Mouse (Mus musculus) midbrain, embryonic 12.5 days (tissue): Measurements from ENCODE around the gene Spock1. TPM values are rescaled to one million over a fixed set of nuclear protein-coding genes. Genes with fewer than 3 reads are reported as not detected.

ENCODE experiments used
- ATAC-seq: fragments of 200-750 bp; cut with Nextera tagmentation; 2 replicates; pipeline ENCODE4 v1.8.0; 2017; ENCODE audit warnings: low read depth, moderate TSS enrichment, moderate library complexity; ENCODE audit not compliant: low FRiP score
- H3K27ac ChIP-seq: fragments of 300-500 bp; sonication (generic); replicated peaks from 2 replicates; pipeline ENCODE4 v1.5.1; 2016; ENCODE audit warnings: mild to moderate bottlenecking
- H3K27me3 ChIP-seq: fragments of 300-500 bp; sonication (generic); 2 replicates; pipeline ENCODE4 v1.6.1; 2016; ENCODE audit warnings: mild to moderate bottlenecking
- H3K36me3 ChIP-seq: fragments of 300-500 bp; sonication (generic); 2 replicates; pipeline ENCODE4 v1.6.1; 2016
- H3K4me1 ChIP-seq: fragments of 300-500 bp; sonication (generic); 2 replicates; pipeline ENCODE4 v1.6.1; 2016
- H3K4me2 ChIP-seq: fragments of 300-500 bp; sonication (generic); replicated peaks from 2 replicates; pipeline ENCODE4 v1.6.1; 2016; ENCODE audit warnings: mild to moderate bottlenecking, moderate library complexity
- H3K4me3 ChIP-seq: fragments of 300-500 bp; sonication (generic); 2 replicates; pipeline ENCODE4 v1.5.1; 2016; ENCODE audit warnings: mild to moderate bottlenecking
- H3K9ac ChIP-seq: fragments of 300-500 bp; sonication (generic); replicated peaks from 2 replicates; pipeline ENCODE4 v1.6.1; 2016; ENCODE audit warnings: mild to moderate bottlenecking, moderate library complexity
- H3K9me3 ChIP-seq: fragments of 300-500 bp; sonication (generic); 2 replicates; pipeline ENCODE4 v1.6.1; 2016; ENCODE audit warnings: mild to moderate bottlenecking
- whole genome bisulfite sequencing: fragments of 180-500 bp; shearing (Covaris S2); methylation state at CpG from one replicate; pipeline ENCODE4 v1.1.7; 2016; 5-methylcytosine and 5-hydroxymethylcytosine counted together
- polyA plus RNA-seq: library from polyadenylated mRNA; unstranded; fragments of >200 nt; fragmentation: Nextera tagmentation; extraction: Ambion mirVana; gene quantifications from 2 replicates; pipeline ENCODE4 v1.2.1, GENCODE M21; 2016

The Spock1 gene
- polyA plus RNA-seq, 1 experiment from 2014 or later = 22.4 TPM

DNA sequence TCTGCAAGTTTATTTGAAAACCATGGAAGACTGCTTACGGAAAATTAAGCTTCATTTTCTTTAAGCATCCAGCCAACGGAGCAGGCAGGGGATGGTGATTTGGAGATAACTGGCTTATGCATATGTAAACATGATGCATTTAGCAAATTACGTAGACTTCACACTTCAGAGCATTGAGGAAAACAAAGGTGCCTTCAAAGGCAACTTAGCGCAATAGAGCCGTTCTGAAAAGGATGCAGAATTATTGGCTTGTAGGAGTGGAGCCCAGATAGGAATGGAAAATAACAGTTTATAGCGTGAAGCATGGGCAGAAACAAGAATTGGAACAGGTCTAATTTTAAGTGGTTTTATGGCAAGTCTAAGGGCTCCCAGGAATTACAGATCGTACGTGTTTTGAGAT is 448.2 kb downstream of the Spock1 start:
- no peaks in the 10 kb centered on the region for H3K27me3 ChIP-seq
- ATAC-seq = no peak
- H3K9me3 ChIP-seq = peaks cover 5% of the 10 kb centered on the region; the same call in 1 of the 2 replicates
- 79% methylated on average over 8 of the region's 8 CpGs for WGBS
- no peaks in the 10 kb centered on the region for H3K4me1 ChIP-seq
- no peak overlapping the region for H3K9ac ChIP-seq
- no peak overlapping the region for H3K4me2 ChIP-seq
- H3K4me3 ChIP-seq = no peak overlapping the region
- no peak overlapping the region for H3K27ac ChIP-seq
- no peaks in the 10 kb centered on the region for H3K36me3 ChIP-seq

DNA sequence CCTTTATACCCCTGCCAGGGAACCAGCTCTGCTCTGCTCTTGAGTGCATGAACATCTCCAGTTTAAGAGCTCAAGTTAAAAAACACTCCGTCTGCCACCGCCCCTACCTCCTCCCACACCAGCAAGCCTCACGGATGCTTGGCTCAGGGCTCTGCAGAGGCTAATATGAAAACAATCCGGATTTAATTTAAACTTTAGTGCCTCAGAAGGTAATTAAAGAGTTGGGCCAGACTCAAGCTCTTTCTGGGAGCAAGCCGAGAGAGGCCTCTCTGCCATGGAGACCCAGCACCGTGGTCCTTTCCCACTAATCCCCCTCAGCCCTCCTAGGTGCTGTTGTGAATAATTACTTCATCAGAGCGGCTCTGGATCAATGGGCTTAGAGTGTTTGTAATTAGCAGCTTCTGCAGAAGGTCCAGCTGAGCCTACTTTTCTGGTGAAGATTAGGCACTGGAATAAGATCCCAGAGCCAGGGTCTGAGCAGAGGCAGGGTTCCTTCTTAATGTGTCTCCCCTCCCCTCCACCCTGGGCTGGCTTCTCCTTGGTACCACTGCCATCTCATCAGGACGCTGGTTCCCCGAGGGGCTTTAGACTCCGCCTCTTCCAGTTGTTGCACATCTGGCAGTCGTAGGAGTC is 457.8 kb downstream of the Spock1 start:
- ATAC-seq = peak; percentile 78
- Histone ChIP-seq H3K36me3 (no peaks in the 10 kb centered on the region), H3K4me2 (no peak overlapping the region), H3K9me3 (no peaks in the 10 kb centered on the region), H3K27me3 (peaks cover 11% of the 10 kb centered on the region; the same call in 1 of the 2 replicates), H3K4me1 (peaks cover 28% of the 10 kb centered on the region), H3K9ac (no peak overlapping the region), H3K27ac (peak overlapping the region; percentile 64), H3K4me3 (no peak overlapping the region)
- WGBS = 13% methylated on average over 11 of the region's 11 CpGs

DNA sequence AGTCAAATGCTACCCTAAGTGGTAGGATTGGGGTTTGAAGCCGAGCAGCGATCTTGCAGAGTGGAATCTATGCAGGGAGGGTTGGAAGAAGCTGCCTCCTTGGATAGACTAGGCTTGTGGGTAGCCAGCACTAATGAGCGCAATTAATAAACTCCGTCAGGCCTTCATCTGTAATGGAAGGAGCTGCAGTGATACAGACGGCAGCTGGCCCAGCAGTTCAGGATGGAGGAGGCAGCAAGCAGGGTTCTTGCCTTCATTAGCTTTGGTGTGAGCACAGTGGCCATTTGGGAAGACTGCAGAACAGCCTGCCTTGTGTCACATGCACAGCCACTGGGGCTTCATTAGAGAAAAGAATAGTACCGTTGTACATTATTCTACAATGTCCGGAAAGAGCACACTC is 459.2 kb downstream of the Spock1 start:
- Histone ChIP-seq H3K4me2 (no peak overlapping the region), H3K9me3 (no peaks in the 10 kb centered on the region), H3K4me3 (no peak overlapping the region), H3K27ac (peak overlapping the region; percentile 64), H3K4me1 (peaks cover 28% of the 10 kb centered on the region), H3K27me3 (peaks cover 11% of the 10 kb centered on the region; the same call in 1 of the 2 replicates), H3K36me3 (no peaks in the 10 kb centered on the region), H3K9ac (no peak overlapping the region)
- no peak for ATAC-seq
- WGBS = 79% methylated on average over 7 of the region's 7 CpGs

DNA sequence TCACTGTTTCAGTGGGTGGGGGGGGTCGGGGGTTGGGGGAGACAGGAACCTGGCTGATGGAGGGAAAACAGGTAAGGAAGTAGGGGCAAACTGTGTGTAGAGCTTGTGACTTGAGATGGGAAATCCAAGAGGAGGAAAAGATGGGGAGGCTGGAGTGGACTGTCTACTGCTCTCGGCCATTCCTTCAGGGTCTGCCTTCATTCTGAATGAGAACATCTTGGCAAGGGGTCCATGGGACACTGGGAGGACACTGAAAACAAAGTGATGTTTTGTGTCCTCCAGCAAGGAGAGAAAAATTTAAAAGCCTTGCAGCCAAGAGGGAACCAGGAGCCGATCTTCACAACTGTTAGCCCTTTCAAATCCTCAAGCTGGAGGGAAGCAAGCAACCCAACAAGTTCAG is 463.2 kb downstream of the Spock1 start:
- Histone ChIP-seq H3K4me2 (no peak overlapping the region), H3K4me1 (peaks cover 13% of the 10 kb centered on the region), H3K27ac (no peak overlapping the region), H3K36me3 (no peaks in the 10 kb centered on the region), H3K27me3 (0 out of 2 replicates have a peak, but pooled peaks cover 4% of the 10 kb centered on the region), H3K4me3 (no peak overlapping the region), H3K9me3 (no peaks in the 10 kb centered on the region), H3K9ac (no peak overlapping the region)
- no peak for ATAC-seq
- WGBS = 76% methylated on average over 3 of the region's 3 CpGs

DNA sequence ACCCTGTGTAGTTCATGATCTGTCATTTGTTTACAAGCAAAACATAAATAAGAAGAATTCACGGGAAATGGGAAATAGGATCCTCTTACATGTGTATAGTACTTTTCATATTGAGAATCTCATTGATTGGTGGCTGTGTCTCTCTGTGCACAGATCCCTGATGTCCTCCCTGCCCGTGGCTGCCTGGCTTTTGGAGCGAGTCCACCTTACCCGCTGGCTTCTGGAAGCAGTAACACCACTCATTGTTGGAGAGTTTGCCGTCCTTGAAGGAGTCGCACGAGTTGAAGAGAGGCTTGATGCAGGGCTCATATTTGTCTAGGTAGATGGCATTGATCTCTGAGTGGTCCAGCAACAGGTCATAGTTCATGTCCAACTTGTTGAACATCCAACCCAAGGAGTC is 468.0 kb downstream of the Spock1 start:
- no peak overlapping the region for H3K4me3 ChIP-seq
- 0 out of 2 replicates have a peak, but pooled peaks cover 7% of the 10 kb centered on the region for H3K27me3 ChIP-seq
- ATAC-seq = no peak
- H3K4me2 ChIP-seq = no peak overlapping the region
- H3K4me1 ChIP-seq = no peaks in the 10 kb centered on the region
- H3K9ac ChIP-seq = no peak overlapping the region
- H3K27ac ChIP-seq = no peak overlapping the region
- H3K36me3 ChIP-seq = no peaks in the 10 kb centered on the region
- H3K9me3 ChIP-seq = no peaks in the 10 kb centered on the region
- 92% methylated on average over 7 of the region's 7 CpGs for WGBS

DNA sequence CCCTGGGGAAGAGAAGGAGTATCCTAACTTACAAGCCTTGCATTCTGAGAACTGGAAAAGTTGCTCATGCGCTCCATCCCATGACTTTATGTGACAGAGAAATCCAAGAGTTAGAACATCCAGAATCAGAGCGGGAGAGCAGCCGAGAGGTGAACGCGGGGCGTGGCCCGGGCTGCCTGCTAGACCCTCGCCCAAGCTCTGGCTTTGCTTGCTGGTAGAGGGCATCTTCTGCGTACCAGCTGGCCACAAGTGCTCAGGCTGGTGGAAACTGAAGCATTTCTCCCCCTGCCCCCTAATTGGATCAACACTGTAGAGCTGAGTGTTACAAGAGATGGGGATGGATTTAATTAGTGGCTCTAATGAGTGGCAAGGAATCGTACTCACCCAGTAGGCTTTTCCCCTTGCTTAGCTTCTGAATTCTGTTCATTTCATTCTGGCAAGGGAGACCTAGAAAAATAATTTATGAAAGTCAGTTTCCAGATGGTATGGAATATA is 472.4 kb downstream of the Spock1 start:
- 83% methylated on average over 10 of the region's 10 CpGs for WGBS
- H3K9me3 ChIP-seq = no peaks in the 10 kb centered on the region; the same call in 1 of the 2 replicates
- H3K4me3 ChIP-seq = no peak overlapping the region

DNA sequence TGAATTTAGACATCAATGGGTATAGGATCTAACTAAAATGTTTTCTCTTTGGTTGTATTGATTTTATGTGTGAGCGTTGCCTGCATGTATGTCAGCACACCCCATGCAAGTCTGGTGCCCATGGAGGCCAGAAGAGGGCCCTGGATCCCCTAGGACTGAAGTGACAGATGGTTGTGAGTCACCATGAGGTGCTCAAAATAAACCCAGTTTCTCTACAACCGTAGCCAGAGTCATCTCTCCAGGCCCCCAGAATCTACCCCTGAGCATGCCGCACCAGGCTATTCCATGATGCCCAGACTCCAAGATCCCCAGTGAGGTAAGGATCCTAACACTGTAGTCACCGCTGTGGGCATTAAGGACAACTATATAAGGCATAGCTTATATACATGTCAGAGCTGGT is 474.3 kb downstream of the Spock1 start:
- 95% methylated on average over 4 of the region's 4 CpGs for WGBS
- Histone ChIP-seq H3K36me3 (no peaks in the 10 kb centered on the region), H3K9me3 (no peaks in the 10 kb centered on the region; the same call in 1 of the 2 replicates), H3K4me2 (no peak overlapping the region), H3K4me3 (no peak overlapping the region), H3K27ac (no peak overlapping the region), H3K27me3 (peaks cover 11% of the 10 kb centered on the region; the same call in 1 of the 2 replicates), H3K9ac (no peak overlapping the region), H3K4me1 (no peaks in the 10 kb centered on the region)
- ATAC-seq = no peak

More for the DNA sequence above, 472.4 kb downstream of the Spock1 start:
- ATAC-seq = no peak
- no peak overlapping the region for H3K9ac ChIP-seq
- no peaks in the 10 kb centered on the region for H3K36me3 ChIP-seq
- 0 out of 2 replicates have a peak, but pooled peaks cover 7% of the 10 kb centered on the region for H3K27me3 ChIP-seq
- H3K4me2 ChIP-seq = no peak overlapping the region
- no peak overlapping the region for H3K27ac ChIP-seq
- H3K4me1 ChIP-seq = no peaks in the 10 kb centered on the region

DNA sequence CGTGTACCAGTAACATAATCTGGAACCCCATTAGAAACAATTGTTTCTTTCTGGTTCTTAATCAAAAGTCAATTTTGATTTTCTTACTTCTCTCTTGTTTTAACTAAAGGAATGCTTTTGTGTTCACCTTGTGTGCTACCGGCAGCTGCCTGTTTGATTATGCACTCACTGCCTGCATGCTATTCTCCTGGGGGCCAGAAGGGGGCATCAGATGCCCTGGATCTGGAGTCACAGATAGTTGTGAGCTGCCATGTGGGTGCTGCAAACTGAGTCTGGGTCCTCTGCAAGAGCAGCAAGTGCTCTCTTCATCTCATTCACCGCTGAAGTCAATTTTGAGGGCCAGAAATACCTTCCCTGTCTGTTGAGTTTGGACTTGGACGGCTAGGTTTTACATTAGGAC is 476.3 kb downstream of the Spock1 start:
- 90% methylated on average over 4 of the region's 4 CpGs for WGBS
- Histone ChIP-seq H3K4me3 (no peak overlapping the region), H3K4me2 (no peak overlapping the region), H3K9me3 (no peaks in the 10 kb centered on the region; the same call in 1 of the 2 replicates), H3K36me3 (no peaks in the 10 kb centered on the region), H3K27me3 (peaks cover 13% of the 10 kb centered on the region; the same call in 1 of the 2 replicates), H3K4me1 (no peaks in the 10 kb centered on the region), H3K9ac (no peak overlapping the region), H3K27ac (no peak overlapping the region)
- no peak for ATAC-seq

DNA sequence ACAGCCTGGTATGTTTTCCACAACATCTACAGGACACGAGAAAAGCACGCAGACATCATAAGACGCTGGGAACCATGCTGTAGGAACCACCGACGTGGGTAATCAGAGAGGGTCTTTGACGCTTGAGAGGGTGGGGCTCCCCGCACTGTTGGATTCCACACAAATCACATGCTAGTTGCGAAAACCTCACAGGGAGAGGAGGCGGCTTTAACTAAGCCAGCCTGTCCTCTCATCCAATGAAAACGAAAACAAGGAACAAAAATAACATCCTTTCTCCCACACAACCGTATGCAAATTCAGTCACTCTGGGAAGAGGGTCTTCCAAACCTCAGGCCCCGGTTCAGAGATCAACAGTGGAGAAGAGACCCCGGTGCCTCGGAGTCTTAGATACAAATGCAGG is 479.3 kb downstream of the Spock1 start:
- no peak for ATAC-seq

DNA sequence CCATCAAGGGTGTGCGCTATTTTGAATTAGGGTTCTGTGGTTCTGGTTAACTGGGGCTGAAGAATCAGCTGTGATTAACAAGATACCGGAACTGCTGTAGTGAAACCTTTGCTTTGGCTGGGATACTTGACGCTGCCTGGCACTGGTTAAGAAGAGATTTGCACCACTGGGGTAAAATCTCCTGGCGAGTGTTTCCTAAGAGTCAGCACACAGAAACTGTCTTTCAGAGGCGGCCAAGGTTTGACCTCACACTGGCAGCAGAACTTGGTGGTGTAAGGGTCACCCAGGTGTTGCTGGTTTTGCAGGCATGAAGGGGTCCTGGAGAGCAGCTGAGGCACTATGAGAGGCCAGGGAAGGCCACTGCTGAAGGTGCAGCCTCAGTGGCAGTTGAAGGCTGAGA is 489.4 kb downstream of the Spock1 start:
- ATAC-seq = no peak
- no peaks in the 10 kb centered on the region for H3K36me3 ChIP-seq
- WGBS = 88% methylated on average over 5 of the region's 5 CpGs
- H3K9ac ChIP-seq = no peak overlapping the region
- H3K27me3 ChIP-seq = no peaks in the 10 kb centered on the region
- no peaks in the 10 kb centered on the region for H3K9me3 ChIP-seq
- no peak overlapping the region for H3K4me3 ChIP-seq
- H3K27ac ChIP-seq = no peak overlapping the region
- H3K4me2 ChIP-seq = no peak overlapping the region
- no peaks in the 10 kb centered on the region for H3K4me1 ChIP-seq

More for the DNA sequence above, 479.3 kb downstream of the Spock1 start:
- H3K9ac ChIP-seq = no peak overlapping the region
- H3K27ac ChIP-seq = no peak overlapping the region
- H3K4me2 ChIP-seq = no peak overlapping the region
- WGBS = 73% methylated on average over 14 of the region's 14 CpGs
- peaks cover 8% of the 10 kb centered on the region; the same call in 1 of the 2 replicates for H3K27me3 ChIP-seq
- H3K4me3 ChIP-seq = no peak overlapping the region
- H3K4me1 ChIP-seq = no peaks in the 10 kb centered on the region
- H3K36me3 ChIP-seq = no peaks in the 10 kb centered on the region
- no peaks in the 10 kb centered on the region; the same call in 1 of the 2 replicates for H3K9me3 ChIP-seq

DNA sequence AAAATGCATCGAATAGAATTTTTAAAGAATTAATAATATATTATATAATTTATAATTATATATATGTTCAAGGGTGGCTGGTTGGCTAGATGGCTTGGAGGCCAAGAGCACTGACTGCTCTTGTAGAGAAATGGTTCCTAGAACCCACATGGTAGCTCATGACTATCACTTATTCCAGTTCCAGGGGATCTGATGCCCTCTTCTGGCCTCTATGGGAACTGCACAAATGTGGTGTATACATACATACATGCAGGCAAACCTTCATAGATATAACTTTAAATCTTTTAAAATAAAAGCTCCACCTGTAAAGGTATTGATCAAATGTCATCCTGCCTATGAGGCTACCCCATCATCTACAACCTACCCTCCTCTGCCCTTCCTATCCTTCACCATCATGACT is 493.4 kb downstream of the Spock1 start:
- H3K27ac ChIP-seq = no peak overlapping the region
- H3K9ac ChIP-seq = no peak overlapping the region
- H3K36me3 ChIP-seq = no peaks in the 10 kb centered on the region
- no peaks in the 10 kb centered on the region for H3K27me3 ChIP-seq
- 100% methylated on average over 1 of the region's 1 CpGs for WGBS
- no peaks in the 10 kb centered on the region for H3K4me1 ChIP-seq
- no peak for ATAC-seq
- H3K9me3 ChIP-seq = no peaks in the 10 kb centered on the region
- no peak overlapping the region for H3K4me3 ChIP-seq
- no peak overlapping the region for H3K4me2 ChIP-seq

DNA sequence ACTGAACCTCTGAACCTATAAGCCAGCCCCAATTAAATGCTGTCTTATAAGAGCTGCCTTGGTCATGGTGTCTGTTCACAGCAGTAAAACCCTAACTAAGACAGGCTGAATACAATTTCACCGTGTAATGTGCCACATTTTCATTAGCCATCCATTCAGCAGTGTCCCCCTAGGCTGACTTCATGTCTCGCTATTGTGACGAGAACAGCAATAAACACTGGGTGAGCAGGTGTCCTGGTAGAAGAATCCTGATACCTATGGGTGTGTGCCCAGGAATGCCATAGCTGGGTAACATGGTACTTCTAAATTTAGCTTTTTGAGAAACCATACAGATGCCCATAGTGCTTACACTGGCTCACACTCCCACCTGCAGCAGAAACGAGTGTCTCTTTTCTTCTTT is 500.5 kb downstream of the Spock1 start:
- 85% methylated on average over 4 of the region's 4 CpGs for WGBS
- ATAC-seq = no peak
- H3K36me3 ChIP-seq = no peaks in the 10 kb centered on the region
- no peaks in the 10 kb centered on the region for H3K27me3 ChIP-seq
- H3K27ac ChIP-seq = no peak overlapping the region
- H3K9ac ChIP-seq = no peak overlapping the region
- H3K4me3 ChIP-seq = no peak overlapping the region
- H3K4me2 ChIP-seq = no peak overlapping the region
- H3K9me3 ChIP-seq = no peaks in the 10 kb centered on the region
- no peaks in the 10 kb centered on the region for H3K4me1 ChIP-seq
